23 mouse cellular contexts compared by ENCODE assay signal in genomic region chr3:67492086-67492869, GRCm38 (mm10). TPM values are rescaled to one million over a fixed set of nuclear protein-coding genes. Genes with fewer than 3 reads are reported as not detected.
DNase-seq lines count a peak whose midpoint lies in the region; ATAC-seq lines count a peak whose summit lies in the region.
"Had no signal": no experiment of that assay in that cellular context is flagged by ENCODE, and none has a peak within 500 bp of the region (broad histone marks: within the 10 kb centered on the region; RNA-seq: fewer than 3 reads in every experiment).

No protein-coding gene starts in this region.

- H3K27ac ChIP-seq in hindbrain, embryonic 15.5 days (replicated peaks): no peak overlapping the region
- H3K27ac ChIP-seq in hindbrain, embryonic 10.5 days: no peak overlapping the region
- H3K27ac ChIP-seq: embryonic facial prominence, embryonic 12.5 days; heart, adult 2 months; left cerebral cortex, adult 2 months; midbrain, embryonic 15.5 days; stomach, postnatal 0 days had no signal

- H3K27me3 ChIP-seq in hindbrain, embryonic 15.5 days: no peaks in the 10 kb centered on the region
- H3K27me3 ChIP-seq in hindbrain, embryonic 10.5 days (ENCODE audit: insufficient read depth, poor library complexity, severe bottlenecking): no peaks in the 10 kb centered on the region
- H3K27me3 ChIP-seq: embryonic facial prominence, embryonic 12.5 days; midbrain, embryonic 15.5 days had no signal

- H3K36me3 ChIP-seq in hindbrain, embryonic 15.5 days: no peaks in the 10 kb centered on the region
- no peaks in the 10 kb centered on the region for H3K36me3 ChIP-seq in hindbrain, embryonic 10.5 days
- H3K36me3 ChIP-seq: embryonic facial prominence, embryonic 12.5 days; midbrain, embryonic 15.5 days had no signal

- 0 out of 2 replicates have a peak, but pooled peaks have one; percentile 57 for ATAC-seq in cerebellum, adult (ENCODE audit: insufficient number of reproducible peaks, low FRiP score, low TSS enrichment)
- peak; percentile 51; the same call in 1 of the 2 replicates for ATAC-seq in hindbrain, embryonic 15.5 days (ENCODE audit: low FRiP score, low read depth)
- ATAC-seq: activated CD4-positive, CD25-positive, alpha-beta regulatory T cell, adult 4 months; intestine, postnatal 0 days; midbrain, embryonic 15.5 days had no signal

- no peaks in the 10 kb centered on the region for H3K4me1 ChIP-seq in hindbrain, embryonic 15.5 days (replicated peaks)
- no peaks in the 10 kb centered on the region for H3K4me1 ChIP-seq in hindbrain, embryonic 10.5 days (replicated peaks)
- H3K4me1 ChIP-seq: embryonic facial prominence, embryonic 12.5 days; midbrain, embryonic 15.5 days had no signal

- no peak for DNase-seq in cerebellum, postnatal 25 days
- no peak for DNase-seq in hindbrain, embryonic 10.5 days (ENCODE audit: low spot score)
- DNase-seq in left cerebral cortex, adult 11 months (ENCODE audit: low spot score): peak; percentile 9
- no peak for DNase-seq in left cerebral cortex, adult 18-20 months (ENCODE audit: low spot score in 2 of 2)
- peak; percentile 52 for DNase-seq in layer of hippocampus, adult 9-11 months
- no peak for DNase-seq in heart, adult 18-20 months
- DNase-seq: adrenal gland, adult 8-10 months; gastrocnemius, postnatal 14 days; heart, adult 2 months; kidney, postnatal 25 days; lung, postnatal 4 days; right cerebral cortex, postnatal 14 days; thymus, adult 2 months had no signal

- H3K9me3 ChIP-seq in hindbrain, embryonic 15.5 days: no peaks in the 10 kb centered on the region
- no peaks in the 10 kb centered on the region for H3K9me3 ChIP-seq in hindbrain, embryonic 10.5 days
- H3K9me3 ChIP-seq: embryonic facial prominence, embryonic 12.5 days; midbrain, embryonic 15.5 days had no signal

- H3K4me2 ChIP-seq in hindbrain, embryonic 15.5 days: no peak overlapping the region
- H3K4me2 ChIP-seq: embryonic facial prominence, embryonic 12.5 days; midbrain, embryonic 15.5 days had no signal

- no peak overlapping the region for H3K4me3 ChIP-seq in hindbrain, embryonic 15.5 days
- H3K4me3 ChIP-seq in hindbrain, embryonic 10.5 days: no peak overlapping the region
- H3K4me3 ChIP-seq: embryonic facial prominence, embryonic 12.5 days; heart, adult 2 months; left cerebral cortex, adult 2 months; midbrain, embryonic 15.5 days had no signal

- 82% methylated on average over 8 of the region's 8 CpGs for WGBS in hindbrain, embryonic 15.5 days
- WGBS in hindbrain, embryonic 10.5 days: 85% methylated on average over 8 of the region's 8 CpGs

- H3K9ac ChIP-seq in hindbrain, embryonic 15.5 days: no peak overlapping the region
- H3K9ac ChIP-seq: embryonic facial prominence, embryonic 12.5 days; midbrain, embryonic 15.5 days had no signal

RNA-seq across cellular contexts. Expression of gene Rarres1, which starts 23.0 kb away (rescaled TPM):
- polyA plus RNA-seq in hindbrain, embryonic 15.5 days (2015; fragmentation: Nextera tagmentation; extraction: Ambion mirVana): 1.4 and 3.1 TPM in 2 replicates
- polyA plus RNA-seq in hindbrain, embryonic 10.5 days (2016; fragmentation: Nextera tagmentation; extraction: Ambion mirVana): 1.5 and 2.9 TPM in 2 replicates
- total RNA-seq in left cerebral cortex, adult 18-20 months (2021): 1 to 10 TPM; 1.9 TPM
- total RNA-seq in heart, adult 18-20 months (2021): 1 to 10 TPM in 1 of 2 experiments, under 1 TPM in 1; 0.99 to 1.1 TPM
- total RNA-seq: megakaryocyte-erythroid progenitor cell, adult 5-6 weeks; neutrophil, adult 5-6 weeks had no signal

RNA-seq across cellular contexts. Expression of gene Lxn, which starts 28.6 kb away (rescaled TPM):
- 174 and 188 TPM in 2 replicates for polyA plus RNA-seq in hindbrain, embryonic 15.5 days (2015; fragmentation: Nextera tagmentation; extraction: Ambion mirVana)
- polyA plus RNA-seq in hindbrain, embryonic 10.5 days (2016; fragmentation: Nextera tagmentation; extraction: Ambion mirVana): 54.6 and 64.5 TPM in 2 replicates
- total RNA-seq in left cerebral cortex, adult 18-20 months (2021): 10 to 100 TPM; 37.2 TPM
- 1 to 10 TPM; 3.6 to 4.2 TPM for total RNA-seq in heart, adult 18-20 months (2021)

Comparison
In these comparisons a context has a peak if more than half of its experiments do, and no peak if none do; other contexts are left out.
1. DNase-seq: peak in left cerebral cortex, adult 11 months (single experiment) and layer of hippocampus, adult 9-11 months (single experiment); none in cerebellum, postnatal 25 days (0 of 2), hindbrain, embryonic 10.5 days (single experiment), left cerebral cortex, adult 18-20 months (0 of 2) and heart, adult 18-20 months (0 of 2).
2. RNA of gene Lxn, which starts 28.6 kb away (total RNA-seq): 37.2 TPM in left cerebral cortex, adult 18-20 months; 3.6 to 4.2 TPM in heart, adult 18-20 months; every median in the first group is over 4 times any median in the second.